Mouse (Mus musculus) embryonic fibroblast, embryonic 13.5 days (primary cell): ENCODE results near the gene Caps2. TPM values are rescaled to one million over a fixed set of nuclear protein-coding genes. Genes with fewer than 3 reads are reported as not detected.
"Not testable (repeated sequence)": the region's sequence is repeated elsewhere in the genome, so short reads cannot be mapped to it uniquely, and the experiment has no call there.

Experiments
- H3K27ac ChIP-seq: 2 replicates; pipeline ENCODE4 v1.5.1; 2012; ENCODE audit warnings: low read length, control low read depth, inconsistent platforms; ENCODE audit not compliant: insufficient read depth
- H3K4me1 ChIP-seq: 2 replicates; pipeline ENCODE4 v1.6.1; 2011; ENCODE audit warnings: low read length; ENCODE audit not compliant: control insufficient read depth, insufficient read depth
- H3K4me3 ChIP-seq: 2 replicates; pipeline ENCODE4 v1.5.1; 2011; ENCODE audit warnings: mild to moderate bottlenecking, control low read depth, low read length; ENCODE audit not compliant: insufficient read depth
- CTCF ChIP-seq: IDR thresholded peaks from 2 replicates; pipeline ENCODE4 v1.5.1; 2011; ENCODE audit warnings: mild to moderate bottlenecking, control low read depth, low read length, moderate library complexity, borderline replicate concordance; ENCODE audit not compliant: insufficient read depth
- POLR2A ChIP-seq: IDR thresholded peaks from 2 replicates; pipeline ENCODE4 v1.6.1; 2011; ENCODE audit warnings: low read depth, mild to moderate bottlenecking, control low read depth, low read length, moderate library complexity
- polyA plus RNA-seq: library from polyadenylated mRNA; stranded (reverse); fragments of >200 nt; gene quantifications from 2 replicates; pipeline ENCODE4 v1.2.4, GENCODE M21; 2011; ENCODE audit warnings: low read depth; ENCODE audit not compliant: missing spikeins, insufficient read length

Gene Caps2
- not detected in 2 replicates for polyA plus RNA-seq

GRCm38 (mm10) chr10:112163168-112163766 lies at the start of gene Caps2:
Gene Caps2, plus strand, starts transcription at chr10:112163621.
- H3K4me1 ChIP-seq, result no peaks in the 10 kb centered on the region
- H3K4me3 ChIP-seq, result no peak within 1 kb of the TSS
- no peak for TF ChIP-seq CTCF
- H3K27ac ChIP-seq, result no peak within 1 kb of the TSS

DNA sequence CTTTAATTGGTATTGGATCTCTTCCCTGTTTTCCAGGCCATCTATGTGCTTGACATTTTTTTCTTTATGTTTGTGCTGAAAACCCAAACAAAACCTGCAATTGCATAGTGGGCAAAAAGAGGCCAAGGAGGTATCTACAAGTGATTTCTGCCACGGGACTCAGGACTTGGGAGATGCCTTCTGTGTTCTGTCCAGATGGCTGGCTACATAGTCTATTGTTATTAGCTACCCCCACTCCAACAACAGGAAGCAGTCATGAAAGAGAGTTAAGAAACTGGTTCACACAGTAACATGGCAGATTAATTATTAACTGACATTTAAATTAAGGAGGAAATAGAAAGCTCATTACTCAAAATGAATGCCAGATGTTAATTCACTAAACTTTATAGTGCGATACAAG lies 38.3 kb upstream of the Caps2 start:
- H3K27ac ChIP-seq, result not testable (repeated sequence)

GRCm38 (mm10) chr10:112127682-112128230 lies 35.7 kb upstream of the Caps2 start:
- H3K27ac ChIP-seq, H3K4me3 ChIP-seq, H3K4me1 ChIP-seq: not testable (repeated sequence)

More for the DNA sequence above, 38.3 kb upstream of the Caps2 start:
- H3K4me1 ChIP-seq, H3K4me3 ChIP-seq: not testable (repeated sequence)

- Histone ChIP-seq H3K27ac (no peak overlapping the region), H3K4me1 (no peaks in the 10 kb centered on the region)
- no peak for TF ChIP-seq POLR2A
- TF ChIP-seq CTCF, result no peak
Measured at GRCm38 (mm10) chr10:112132194-112132593, 31.2 kb upstream of the Caps2 start.

DNA sequence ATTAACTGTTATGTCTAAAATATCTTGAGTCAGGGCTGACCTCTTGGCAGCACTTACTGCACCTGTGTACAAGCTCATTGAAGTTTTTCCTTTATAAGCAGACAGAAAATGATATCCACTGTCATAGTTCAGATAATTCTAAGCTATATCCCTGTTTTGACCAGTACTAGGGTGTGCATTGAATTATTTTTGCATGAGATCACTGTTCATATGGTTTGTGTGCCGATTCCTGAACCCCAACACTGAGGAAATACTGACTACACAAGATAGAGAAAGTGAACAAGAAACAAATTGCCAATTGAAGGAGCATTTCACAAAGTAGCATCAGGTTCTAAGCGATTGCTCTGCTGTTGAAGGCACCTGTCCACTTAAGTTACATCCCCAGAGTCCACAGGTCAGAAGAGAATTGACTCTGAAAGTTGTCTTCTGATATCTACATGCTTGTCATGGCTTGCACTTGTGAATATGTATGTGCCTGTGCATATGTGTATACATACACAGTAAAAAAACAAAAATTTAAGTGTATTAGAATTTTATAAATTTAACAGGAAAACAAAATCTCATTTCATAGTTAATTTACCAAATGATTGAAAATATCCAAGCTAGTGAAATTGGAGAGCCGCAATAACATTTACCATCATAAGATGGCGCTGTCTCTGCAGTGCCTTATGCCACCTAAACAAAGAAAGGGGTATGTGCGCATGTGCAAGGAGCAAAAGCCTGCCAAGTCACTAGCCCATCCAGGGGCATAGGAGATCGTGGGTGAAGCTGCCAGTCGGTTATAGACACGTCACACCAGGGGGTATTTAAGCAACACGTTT lies 25.2 kb upstream of the Caps2 start:
- no peak for TF ChIP-seq POLR2A
- TF ChIP-seq CTCF, result no peak

More at GRCm38 (mm10) chr10:112132194-112132593, 31.2 kb upstream of the Caps2 start:
- H3K4me3 ChIP-seq, result no peak overlapping the region

GRCm38 (mm10) chr10:112138871-112139430 lies 24.5 kb upstream of the Caps2 start:
- Histone ChIP-seq H3K4me1 (no peaks in the 10 kb centered on the region), H3K4me3 (no peak overlapping the region), H3K27ac (no peak overlapping the region)
- no peak for TF ChIP-seq CTCF
- no peak for TF ChIP-seq POLR2A

More for the DNA sequence above, 25.2 kb upstream of the Caps2 start:
- Histone ChIP-seq H3K4me1 (no peaks in the 10 kb centered on the region), H3K4me3 (no peak overlapping the region), H3K27ac (no peak overlapping the region)

- Histone ChIP-seq H3K4me3 (no peak overlapping the region), H3K4me1 (no peaks in the 10 kb centered on the region), H3K27ac (no peak overlapping the region)
- TF ChIP-seq POLR2A (no peak), CTCF (no peak)
Measured at GRCm38 (mm10) chr10:112139834-112140233, 23.6 kb upstream of the Caps2 start.

- H3K4me3 ChIP-seq, H3K27ac ChIP-seq, H3K4me1 ChIP-seq: not testable (repeated sequence)
- peak; percentile 50; the same call in 1 of the 2 replicates for TF ChIP-seq CTCF
Measured at GRCm38 (mm10) chr10:112159882-112160560, 3.4 kb upstream of the Caps2 start, which contains the start of gene Glipr1l3. Gene Glipr1l3, minus strand, starts transcription at chr10:112160327.

GRCm38 (mm10) chr10:112177027-112177426 lies 13.6 kb downstream of the Caps2 start:
- not testable (repeated sequence) for H3K27ac ChIP-seq, H3K4me1 ChIP-seq, H3K4me3 ChIP-seq

GRCm38 (mm10) chr10:112193919-112194318 lies 30.5 kb downstream of the Caps2 start:
- H3K4me3 ChIP-seq, H3K27ac ChIP-seq: not testable (repeated sequence)

More at GRCm38 (mm10) chr10:112193919-112194318, 30.5 kb downstream of the Caps2 start:
- H3K4me1 ChIP-seq, result not testable (repeated sequence)
